Mouse (Mus musculus) ES-Bruce4 (cell line): ENCODE measurements around the gene Aamp. TPM values are rescaled to one million over a fixed set of nuclear protein-coding genes. Genes with fewer than 3 reads are reported as not detected.

Experiments
- H3K27ac ChIP-seq: 2 replicates; pipeline ENCODE4 v1.5.1; 2012; ENCODE audit warnings: low read length, inconsistent platforms; ENCODE audit not compliant: insufficient read depth
- H3K27me3 ChIP-seq: 2 replicates; pipeline ENCODE4 v1.6.1; 2012; ENCODE audit warnings: mild to moderate bottlenecking, low read length, inconsistent platforms; ENCODE audit not compliant: control insufficient read depth, poor library complexity, insufficient read depth, severe bottlenecking
- H3K36me3 ChIP-seq: 2 replicates; pipeline ENCODE4 v1.6.1; 2012; ENCODE audit warnings: inconsistent platforms, mild to moderate bottlenecking, low read length, moderate library complexity; ENCODE audit not compliant: control insufficient read depth, poor library complexity, insufficient read depth, severe bottlenecking
- H3K4me1 ChIP-seq: one replicate; pipeline ENCODE4 v1.8.1; 2011; ENCODE audit warnings: low read length; ENCODE audit not compliant: control insufficient read depth, insufficient read depth
- H3K4me3 ChIP-seq: 2 replicates; pipeline ENCODE4 v1.5.1; 2011; ENCODE audit warnings: low read depth, mild to moderate bottlenecking, low read length
- H3K9ac ChIP-seq: 2 replicates; pipeline ENCODE4 v1.6.1; 2012; ENCODE audit warnings: low read depth, mild to moderate bottlenecking, inconsistent platforms; ENCODE audit not compliant: poor library complexity, severe bottlenecking
- H3K9me3 ChIP-seq: replicated peaks from 2 replicates; pipeline ENCODE4 v1.6.1; 2012; ENCODE audit warnings: mild to moderate bottlenecking, low read length, inconsistent platforms; ENCODE audit not compliant: control insufficient read depth, poor library complexity, insufficient read depth, severe bottlenecking
- CTCF ChIP-seq: IDR thresholded peaks from one replicate; pipeline ENCODE4 v1.8.1; 2011; ENCODE audit warnings: low read depth, low read length
- EP300 ChIP-seq: IDR thresholded peaks from 2 replicates; pipeline ENCODE4 v1.6.1; 2011; ENCODE audit warnings: low read depth, low read length; ENCODE audit not compliant: insufficient read depth
- POLR2A ChIP-seq: IDR thresholded peaks from one replicate; pipeline ENCODE4 v1.8.1; 2011; ENCODE audit warnings: low read length; ENCODE audit not compliant: insufficient read depth
- polyA plus RNA-seq: library from polyadenylated mRNA; stranded (reverse); fragments of >200 nt; gene quantifications from 2 replicates; pipeline ENCODE4 v1.2.4, GENCODE M21; 2011; ENCODE audit warnings: low read depth; ENCODE audit not compliant: missing spikeins, insufficient read depth, insufficient read length

Aamp gene
- polyA plus RNA-seq, 1 experiment, result 96.3 TPM

DNA sequence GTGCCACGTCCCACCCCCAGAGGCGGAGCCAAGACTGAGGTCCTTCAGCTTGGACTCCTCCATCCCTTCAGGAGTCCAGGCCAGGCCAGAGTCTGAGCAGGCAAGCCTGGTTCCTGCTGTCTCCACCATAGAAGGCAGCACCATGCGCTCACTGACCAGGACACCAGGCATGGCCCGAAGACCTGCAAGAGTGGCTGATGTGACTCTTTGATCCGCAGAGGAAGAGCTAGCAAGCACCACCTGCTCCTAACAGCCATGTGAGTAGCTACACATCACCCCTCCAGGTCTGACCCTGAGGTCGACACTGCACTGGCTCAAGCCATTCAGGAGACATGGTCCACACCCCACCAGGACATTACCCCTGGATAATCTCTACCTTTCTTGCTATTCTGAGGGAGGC is 7.5 kb downstream of the Aamp start:
- H3K27me3 ChIP-seq, result no peaks in the 10 kb centered on the region

DNA sequence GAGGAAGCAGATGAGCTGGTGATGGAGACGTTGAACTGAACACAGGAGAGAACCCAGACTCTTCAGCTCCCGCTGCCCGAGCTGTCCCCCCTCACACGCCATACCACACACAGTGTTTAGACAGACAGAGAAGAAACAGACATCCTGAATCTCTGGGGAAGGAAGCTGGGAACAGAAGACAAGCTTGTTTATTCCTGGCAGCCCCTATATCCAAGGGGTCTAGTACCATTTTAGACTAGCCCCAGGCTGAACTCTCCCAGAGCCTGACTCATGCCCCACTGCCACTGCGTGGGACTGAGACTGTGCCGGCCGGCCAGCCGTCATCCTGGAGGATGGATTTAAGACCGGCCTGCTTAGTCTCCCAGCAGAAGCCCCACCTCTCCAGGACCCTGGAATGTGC is 9.5 kb downstream of the Aamp start:
- Histone ChIP-seq H3K36me3 (0 out of 2 replicates have a peak, but pooled peaks cover 2% of the 10 kb centered on the region), H3K4me1 (no peaks in the 10 kb centered on the region), H3K27me3 (no peaks in the 10 kb centered on the region), H3K4me3 (no peak overlapping the region), H3K9ac (no peak overlapping the region), H3K27ac (no peak overlapping the region), H3K9me3 (no peaks in the 10 kb centered on the region)
- TF ChIP-seq CTCF, result no peak
- no peak for TF ChIP-seq EP300
- no peak for TF ChIP-seq POLR2A

More for the DNA sequence above, 7.5 kb downstream of the Aamp start:
- no peaks in the 10 kb centered on the region for H3K9me3 ChIP-seq
- no peak for TF ChIP-seq POLR2A
- TF ChIP-seq CTCF, result no peak
- no peak for TF ChIP-seq EP300
- peaks cover 7% of the 10 kb centered on the region; the same call in 1 of the 2 replicates for H3K36me3 ChIP-seq
- H3K4me1 ChIP-seq, result no peaks in the 10 kb centered on the region
- H3K4me3 ChIP-seq, result no peak overlapping the region
- no peak overlapping the region for H3K27ac ChIP-seq
- H3K9ac ChIP-seq, result no peak overlapping the region

DNA sequence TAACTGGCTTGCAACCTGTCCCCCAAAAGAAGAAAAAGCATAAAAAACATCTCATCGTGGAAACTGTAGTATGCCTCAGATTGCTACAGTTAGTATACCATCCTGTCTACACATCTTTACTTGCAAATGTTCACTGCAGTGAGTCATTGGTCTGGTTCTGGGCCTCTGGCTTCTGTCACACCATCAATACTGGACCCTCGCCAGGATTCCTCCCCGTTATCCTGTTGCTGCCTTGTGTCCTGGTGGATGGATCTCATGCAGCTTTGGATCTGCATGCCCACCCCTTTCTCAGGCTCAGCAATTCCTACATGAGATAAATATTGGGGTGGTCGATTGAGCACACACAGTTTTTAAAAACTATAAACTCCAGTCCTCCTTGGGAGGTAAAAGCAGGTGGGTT is 12.9 kb downstream of the Aamp start:
- Histone ChIP-seq H3K36me3 (peaks cover 6% of the 10 kb centered on the region), H3K27me3 (no peaks in the 10 kb centered on the region), H3K27ac (no peak overlapping the region), H3K9ac (no peak overlapping the region), H3K9me3 (no peaks in the 10 kb centered on the region), H3K4me1 (no peaks in the 10 kb centered on the region), H3K4me3 (no peak overlapping the region)
- TF ChIP-seq CTCF (no peak), POLR2A (no peak), EP300 (no peak)

DNA sequence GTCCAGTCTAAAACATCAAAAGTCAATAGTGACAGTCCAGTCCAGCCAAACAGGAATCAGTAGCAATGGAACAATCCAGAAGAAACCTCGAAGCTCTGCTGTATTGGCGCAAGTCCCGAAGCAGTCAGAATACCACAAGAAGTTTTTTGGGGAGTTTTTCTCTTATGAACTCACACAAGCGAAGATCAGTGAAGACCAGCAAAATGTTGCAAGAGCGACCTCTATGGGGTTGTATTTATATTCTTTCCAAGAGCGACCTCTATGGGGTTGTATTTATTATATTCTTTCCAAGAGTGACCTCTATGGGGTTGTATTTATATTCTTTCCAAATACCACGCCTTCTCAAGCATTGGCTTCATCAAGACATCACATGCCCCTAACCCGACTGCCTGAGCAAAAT is 15.8 kb downstream of the Aamp start:
- TF ChIP-seq POLR2A (no peak), EP300 (no peak), CTCF (no peak)
- peaks cover 28% of the 10 kb centered on the region for H3K36me3 ChIP-seq

GRCm38 (mm10) chr1:74262510-74262909 is 22.0 kb downstream of the Aamp start:
- Histone ChIP-seq H3K27ac (no peak overlapping the region), H3K4me1 (peaks cover 2% of the 10 kb centered on the region), H3K9me3 (no peaks in the 10 kb centered on the region), H3K4me3 (no peak overlapping the region), H3K36me3 (peaks cover 54% of the 10 kb centered on the region), H3K9ac (no peak overlapping the region), H3K27me3 (no peaks in the 10 kb centered on the region)
- TF ChIP-seq EP300 (no peak), POLR2A (no peak), CTCF (no peak)

More for the DNA sequence above, 15.8 kb downstream of the Aamp start:
- Histone ChIP-seq H3K4me1 (no peaks in the 10 kb centered on the region), H3K27ac (no peak overlapping the region), H3K4me3 (no peak overlapping the region), H3K9me3 (no peaks in the 10 kb centered on the region), H3K27me3 (no peaks in the 10 kb centered on the region), H3K9ac (no peak overlapping the region)

- Histone ChIP-seq H3K27ac (peak overlapping the region; percentile 83), H3K36me3 (peaks cover 36% of the 10 kb centered on the region)
Measured at GRCm38 (mm10) chr1:74256782-74257181, 27.8 kb downstream of the Aamp start.

More at GRCm38 (mm10) chr1:74256782-74257181, 27.8 kb downstream of the Aamp start:
- H3K27me3 ChIP-seq, result no peaks in the 10 kb centered on the region
- peaks cover 4% of the 10 kb centered on the region for H3K4me1 ChIP-seq
- no peaks in the 10 kb centered on the region for H3K9me3 ChIP-seq
- TF ChIP-seq POLR2A, result no peak
- TF ChIP-seq CTCF, result no peak
- TF ChIP-seq EP300, result peak; percentile 93
- H3K9ac ChIP-seq, result no peak overlapping the region
- no peak overlapping the region for H3K4me3 ChIP-seq
